Mouse (Mus musculus): ENCODE results near the gene Naa60. TPM values are rescaled to one million over a fixed set of nuclear protein-coding genes. Genes with fewer than 3 reads are reported as not detected.

Naa60 gene
- polyA plus RNA-seq (2017; shearing (Covaris generic)) = 77.2 TPM

DNA sequence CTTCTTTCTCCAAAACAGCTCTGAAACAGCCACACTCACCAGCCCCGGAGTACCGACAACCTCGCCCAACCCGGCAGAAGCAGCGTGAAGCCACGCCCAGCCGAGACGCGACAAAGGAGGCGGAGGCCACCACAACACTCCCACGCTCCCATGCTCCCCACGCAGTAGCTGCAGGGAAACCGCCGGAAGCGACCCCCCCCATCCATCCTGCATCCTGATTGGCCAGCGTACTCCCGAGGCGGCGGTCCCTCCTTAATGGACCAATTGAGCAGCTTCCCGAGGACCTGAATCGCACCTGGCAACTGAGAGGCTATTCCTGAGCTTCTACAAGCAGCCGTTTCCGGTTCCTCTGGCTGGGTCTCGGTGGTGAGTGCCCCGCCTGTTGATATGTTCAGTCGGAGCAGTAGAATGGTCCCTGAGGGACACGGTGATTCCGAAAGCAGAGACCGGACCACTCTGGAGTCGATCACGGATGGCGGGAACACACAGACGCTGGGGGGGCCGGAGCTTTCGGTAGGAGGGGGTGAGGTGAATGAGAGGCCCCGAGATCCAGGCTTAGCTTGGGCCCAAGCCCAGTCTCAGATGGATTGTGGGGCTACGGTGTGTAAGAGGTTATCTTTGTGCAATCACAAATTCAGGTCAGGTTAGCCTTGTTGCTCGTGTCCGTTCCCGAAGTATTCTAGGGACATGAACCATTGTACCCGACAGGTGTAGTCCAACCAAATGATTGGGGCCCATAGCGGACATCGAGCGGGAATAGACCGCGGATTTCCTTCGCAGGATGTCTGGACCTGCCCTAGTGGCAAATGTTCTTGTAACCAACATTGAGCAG is at the start of gene Naa60:
TSS of gene Naa60 (plus strand) at position 160 of the 832 bp plus-strand sequence.

DNA sequence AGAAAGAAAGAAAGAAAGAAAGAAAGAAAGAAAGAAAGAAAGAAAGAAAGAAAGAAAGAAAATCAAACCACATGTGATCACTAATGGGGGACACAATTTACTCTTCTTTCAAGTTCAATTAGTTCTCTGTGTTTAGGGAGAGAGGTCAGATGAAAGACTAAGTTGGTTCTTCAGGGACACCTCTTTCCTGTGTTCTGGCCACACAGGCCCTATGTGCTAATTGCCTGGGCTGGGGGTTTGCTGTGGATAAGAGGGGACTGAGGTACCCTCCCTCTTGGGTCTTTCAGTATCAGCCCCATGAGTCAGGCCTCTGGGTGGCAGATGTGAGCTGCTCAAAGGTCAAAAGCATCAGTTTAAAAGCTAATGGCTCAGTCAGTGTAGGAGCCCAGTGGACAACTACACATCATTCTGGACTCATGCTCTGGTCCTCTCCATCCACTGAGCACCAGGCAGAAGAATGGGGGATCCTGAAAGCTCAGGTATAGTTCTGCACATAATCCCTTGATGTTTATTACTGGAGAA is 41.5 kb upstream of the Naa60 start, which contains the start of gene Olfr15:
TSS of gene Olfr15 (plus strand) at position 291 of the 522 bp plus-strand sequence.

DNA sequence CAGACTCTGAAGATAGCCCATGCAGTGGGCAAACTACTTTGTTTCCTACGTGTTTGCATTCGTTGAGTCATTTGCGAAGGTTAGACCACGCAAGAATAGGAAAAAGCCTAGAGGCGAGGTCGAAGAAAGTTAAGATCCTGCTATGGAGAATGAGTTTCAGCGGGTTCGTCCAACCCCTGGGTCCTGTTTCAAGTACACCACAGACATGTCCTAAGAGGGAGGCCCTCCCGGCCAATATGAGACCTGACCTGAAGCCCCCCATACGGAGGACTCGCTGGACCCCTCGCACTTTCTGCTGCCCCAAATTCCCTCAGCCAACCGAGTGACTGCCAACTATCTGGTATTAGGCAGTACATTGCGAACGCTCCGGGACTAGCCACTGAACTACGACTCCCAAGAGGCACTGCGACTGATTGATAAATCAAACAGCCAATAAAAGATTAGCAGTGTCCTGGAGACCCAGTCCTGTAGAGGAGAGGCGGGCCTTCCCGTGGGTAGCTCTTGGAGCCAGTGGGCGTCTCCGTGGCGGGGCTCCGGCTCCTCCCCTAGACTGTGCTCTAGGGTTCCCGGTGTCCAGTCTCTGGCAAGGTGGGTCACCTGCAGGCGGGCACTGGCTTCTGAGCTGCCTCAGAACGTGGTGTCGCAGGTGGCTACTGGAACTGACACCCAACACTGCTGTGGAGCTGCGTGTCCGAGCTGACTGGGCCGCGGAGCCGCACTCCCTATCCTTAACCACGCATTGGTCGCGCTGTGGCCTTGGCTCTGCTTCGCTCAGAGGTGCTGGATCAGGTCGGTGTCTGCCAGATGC is 25.3 kb upstream of the Naa60 start, which contains the start of gene Zfp174:
TSS of gene Zfp174 (plus strand) at position 558 of the 808 bp plus-strand sequence.

GRCm38 (mm10) chr16:3884201-3885064 is 12.3 kb downstream of the Naa60 start, which contains the start of the genes Zfp597 and Gm20695:
Gene Zfp597, minus strand, starts transcription at chr16:3884561.
Gene Gm20695, plus strand, starts transcription at chr16:3884648.

DNA sequence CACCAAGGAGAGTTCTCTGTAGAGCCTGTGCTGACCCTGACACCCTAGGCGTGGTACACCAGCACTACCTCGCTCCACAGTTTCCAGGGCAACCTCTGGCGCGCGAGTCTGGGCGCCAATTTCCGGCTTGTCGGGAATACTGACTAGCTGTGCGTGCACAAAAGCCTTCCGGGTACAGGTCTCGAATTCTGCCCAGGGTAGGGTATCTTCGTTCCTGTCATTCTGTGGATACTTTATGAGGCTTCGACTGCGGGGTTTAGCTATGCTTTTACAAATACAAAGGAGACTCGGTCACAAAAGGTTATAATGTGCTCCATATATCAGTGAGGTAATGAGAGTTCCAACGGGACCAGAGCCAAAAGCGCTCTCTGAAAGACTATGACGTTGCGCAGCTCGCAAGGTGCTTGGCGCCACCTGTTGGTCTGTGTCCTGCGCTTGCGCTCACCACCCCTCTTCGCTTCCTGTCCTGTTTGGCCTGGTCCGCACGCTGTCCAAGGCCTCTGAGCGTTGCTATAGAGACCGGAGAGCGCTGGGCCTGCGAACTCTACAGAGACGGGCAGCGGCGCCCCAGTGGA is 36.4 kb downstream of the Naa60 start, which contains the start of the genes 1700037C18Rik and Cluap1:
TSS of gene 1700037C18Rik (minus strand) at position 153 of the 575 bp plus-strand sequence.
TSS of gene Cluap1 (plus strand) at position 265 of the 575 bp plus-strand sequence.

Other genes starting within 250 kb of the Naa60 start
- not detected for gene Mefv, start 154.3 kb upstream of the Naa60 start, polyA plus RNA-seq (2017; shearing (Covaris generic))
- gene Zfp263, start 128.3 kb upstream of the Naa60 start, polyA plus RNA-seq (2017; shearing (Covaris generic)) = 51.4 TPM
- gene Olfr15, start 41.5 kb upstream of the Naa60 start, polyA plus RNA-seq (2017; shearing (Covaris generic)) = not detected
- 0.26 TPM for gene Zfp174, start 25.1 kb upstream of the Naa60 start, polyA plus RNA-seq (2017; shearing (Covaris generic))
- gene Zfp597, start 12.2 kb downstream of the Naa60 start, polyA plus RNA-seq (2017; shearing (Covaris generic)) = 7.0 TPM
- gene Gm20695, start 12.3 kb downstream of the Naa60 start, polyA plus RNA-seq (2017; shearing (Covaris generic)) = 1.6 TPM
- 4.5 TPM for gene 1700037C18Rik, start 36.3 kb downstream of the Naa60 start, polyA plus RNA-seq (2017; shearing (Covaris generic))
- gene Cluap1, start 36.4 kb downstream of the Naa60 start, polyA plus RNA-seq (2017; shearing (Covaris generic)) = 10.9 TPM
- gene Nlrc3, start 104.3 kb downstream of the Naa60 start, polyA plus RNA-seq (2017; shearing (Covaris generic)) = 39.2 TPM
- gene Slx4, start 131.4 kb downstream of the Naa60 start, polyA plus RNA-seq (2017; shearing (Covaris generic)) = 25.1 TPM
- gene Dnase1, start 164.6 kb downstream of the Naa60 start, polyA plus RNA-seq (2017; shearing (Covaris generic)) = 4.2 TPM
- gene Trap1, start 205.5 kb downstream of the Naa60 start, polyA plus RNA-seq (2017; shearing (Covaris generic)) = 47.7 TPM

Data from effector memory CD4-positive, alpha-beta T cell, adult 5 months (primary cell).